Comparison of ENCODE assay signal across 14 mouse cellular contexts in genomic region chr7:138214710-138215109, GRCm38 (mm10).
"Had no signal": no experiment of that assay in that cellular context is flagged by ENCODE, and none has a peak within 500 bp of the region (broad histone marks: within the 10 kb centered on the region; RNA-seq: fewer than 3 reads in every experiment).

No protein-coding gene starts in this region.

- H3K9ac ChIP-seq: intestine, embryonic 15.5 days; liver, embryonic 13.5 days; midbrain, embryonic 13.5 days; neural tube, embryonic 12.5 days had no signal

- H3K9me3 ChIP-seq: intestine, embryonic 15.5 days; liver, embryonic 13.5 days; megakaryocyte, embryonic 14.5 days; midbrain, embryonic 13.5 days; neural tube, embryonic 12.5 days had no signal

- H3K4me3 ChIP-seq: intestine, embryonic 15.5 days; liver, embryonic 13.5 days; megakaryocyte, embryonic 14.5 days; midbrain, embryonic 13.5 days; neural tube, embryonic 12.5 days had no signal

- H3K36me3 ChIP-seq: intestine, embryonic 15.5 days; liver, embryonic 13.5 days; midbrain, embryonic 13.5 days; neural tube, embryonic 12.5 days had no signal

- H3K4me1 ChIP-seq: intestine, embryonic 15.5 days; liver, embryonic 13.5 days; megakaryocyte, embryonic 14.5 days had no signal

- H3K27me3 ChIP-seq: intestine, embryonic 15.5 days; liver, embryonic 13.5 days; megakaryocyte, embryonic 14.5 days; midbrain, embryonic 13.5 days; neural tube, embryonic 12.5 days had no signal

- H3K27ac ChIP-seq: liver, embryonic 13.5 days; neural tube, embryonic 12.5 days had no signal

- H3K4me2 ChIP-seq: intestine, embryonic 15.5 days; liver, embryonic 13.5 days; midbrain, embryonic 13.5 days; neural tube, embryonic 12.5 days had no signal

- DNase-seq: kidney, adult 11 months; kidney, adult 8-10 months; kidney, postnatal 14 days; kidney, postnatal 4 days; liver, embryonic 13.5 days; lung, adult 2 months; lung, postnatal 14 days; lung, postnatal 4 days; thymus, adult 18-20 months; thymus, postnatal 36 days had no signal

- ATAC-seq: midbrain, embryonic 13.5 days had no signal
